Mouse (Mus musculus) kidney, embryonic 14.5 days (tissue): ENCODE data around the gene Gpc3. TPM values are rescaled to one million over a fixed set of nuclear protein-coding genes. Genes with fewer than 3 reads are reported as not detected.
"Not testable (repeated sequence)": the region's sequence is repeated elsewhere in the genome, so short reads cannot be mapped to it uniquely, and the experiment has no call there.

ENCODE experiments used
- ATAC-seq: fragments of 200-750 bp; cut with Nextera tagmentation; 2 replicates; pipeline ENCODE4 v1.8.0; 2017; ENCODE audit warnings: moderate number of reproducible peaks, mild to moderate bottlenecking, moderate TSS enrichment, moderate library complexity; ENCODE audit not compliant: low FRiP score, low TSS enrichment
- H3K27ac ChIP-seq: fragments of 300-500 bp; sonication (generic); 2 replicates; pipeline ENCODE4 v1.5.1; 2014; ENCODE audit warnings: low read depth, mild to moderate bottlenecking, low read length, moderate library complexity, mixed read lengths
- H3K27me3 ChIP-seq: fragments of 300-500 bp; sonication (generic); 2 replicates; pipeline ENCODE4 v1.6.1; 2014; ENCODE audit warnings: mild to moderate bottlenecking, low read length; ENCODE audit not compliant: control insufficient read depth, insufficient read depth
- H3K36me3 ChIP-seq: fragments of 300-500 bp; sonication (generic); 2 replicates; pipeline ENCODE4 v1.6.1; 2014; ENCODE audit warnings: low read length, mixed read lengths; ENCODE audit not compliant: control insufficient read depth, insufficient read depth
- H3K4me1 ChIP-seq: fragments of 300-500 bp; sonication (generic); 2 replicates; pipeline ENCODE4 v1.6.1; 2014; ENCODE audit warnings: low read length, mixed read lengths; ENCODE audit not compliant: control insufficient read depth, insufficient read depth
- H3K4me2 ChIP-seq: fragments of 300-500 bp; sonication (generic); replicated peaks from 2 replicates; pipeline ENCODE4 v1.6.1; 2014; ENCODE audit warnings: low read depth, mild to moderate bottlenecking, low read length
- H3K4me3 ChIP-seq: fragments of 300-500 bp; sonication (generic); 2 replicates; pipeline ENCODE4 v1.5.1; 2014; ENCODE audit warnings: mild to moderate bottlenecking, low read length
- H3K9ac ChIP-seq: fragments of 300-500 bp; sonication (generic); 2 replicates; pipeline ENCODE4 v1.6.1; 2014; ENCODE audit warnings: low read depth, mild to moderate bottlenecking, low read length, moderate library complexity
- H3K9me3 ChIP-seq: fragments of 300-500 bp; sonication (generic); 2 replicates; pipeline ENCODE4 v1.6.1; 2016; ENCODE audit warnings: low read length; ENCODE audit not compliant: control insufficient read depth
- WGBS: fragments of 180-500 bp; shearing (Covaris S2); extraction: QIAGEN DNeasy Blood & Tissue Kit; methylation state at CpG from one replicate; pipeline ENCODE4 v1.1.7; 2014; 5-methylcytosine and 5-hydroxymethylcytosine counted together
- polyA plus RNA-seq: library from polyadenylated mRNA; unstranded; fragments of >200 nt; fragmentation: Nextera tagmentation; extraction: Ambion mirVana; gene quantifications from 2 replicates; pipeline ENCODE4 v1.2.1, GENCODE M21; 2014

Gpc3 gene
- polyA plus RNA-seq, 1 experiment from 2014 or later = 1,032 TPM

GRCm38 (mm10) chrX:52365790-52366189 lies 248.0 kb downstream of the Gpc3 start:
- 54% methylated on average over 10 of the region's 10 CpGs for WGBS
- Histone ChIP-seq H3K9me3 (no peaks in the 10 kb centered on the region), H3K9ac (no peak overlapping the region), H3K4me2 (no peak overlapping the region), H3K27ac (no peak overlapping the region), H3K27me3 (no peaks in the 10 kb centered on the region), H3K4me3 (no peak overlapping the region), H3K36me3 (peaks cover 7% of the 10 kb centered on the region; the same call in 1 of the 2 replicates), H3K4me1 (no peaks in the 10 kb centered on the region)
- ATAC-seq = no peak

- ATAC-seq = no peak
- 88% methylated on average over 4 of the region's 4 CpGs for WGBS
Measured at GRCm38 (mm10) chrX:52362241-52363011, 251.3 kb downstream of the Gpc3 start.

GRCm38 (mm10) chrX:52352981-52353380 lies 260.8 kb downstream of the Gpc3 start:
- no peaks in the 10 kb centered on the region for H3K4me1 ChIP-seq
- H3K4me2 ChIP-seq = no peak overlapping the region
- no peak overlapping the region for H3K27ac ChIP-seq
- no peak overlapping the region for H3K9ac ChIP-seq
- no peaks in the 10 kb centered on the region for H3K27me3 ChIP-seq
- H3K4me3 ChIP-seq = no peak overlapping the region
- H3K36me3 ChIP-seq = no peaks in the 10 kb centered on the region
- H3K9me3 ChIP-seq = no peaks in the 10 kb centered on the region
- no peak for ATAC-seq
- WGBS = 80% methylated on average over 4 of the region's 4 CpGs

More at GRCm38 (mm10) chrX:52362241-52363011, 251.3 kb downstream of the Gpc3 start:
- Histone ChIP-seq H3K36me3 (peaks cover 7% of the 10 kb centered on the region; the same call in 1 of the 2 replicates), H3K27ac (no peak overlapping the region), H3K27me3 (no peaks in the 10 kb centered on the region), H3K4me1 (no peaks in the 10 kb centered on the region), H3K9me3 (no peaks in the 10 kb centered on the region), H3K4me3 (no peak overlapping the region), H3K9ac (no peak overlapping the region), H3K4me2 (no peak overlapping the region)

- WGBS = 60% methylated on average over 5 of the region's 5 CpGs
- H3K4me3 ChIP-seq, H3K27me3 ChIP-seq, ATAC-seq, H3K9me3 ChIP-seq, H3K27ac ChIP-seq, H3K4me1 ChIP-seq, H3K9ac ChIP-seq, H3K36me3 ChIP-seq, H3K4me2 ChIP-seq: not testable (repeated sequence)
Measured at GRCm38 (mm10) chrX:52350631-52351030, 263.1 kb downstream of the Gpc3 start.

- 61% methylated on average over 6 of the region's 6 CpGs for WGBS
- Histone ChIP-seq H3K9me3 (no peaks in the 10 kb centered on the region), H3K9ac (no peak overlapping the region), H3K4me3 (no peak overlapping the region), H3K4me2 (no peak overlapping the region), H3K27ac (no peak overlapping the region), H3K4me1 (no peaks in the 10 kb centered on the region), H3K36me3 (no peaks in the 10 kb centered on the region), H3K27me3 (no peaks in the 10 kb centered on the region)
- no peak for ATAC-seq
Measured at GRCm38 (mm10) chrX:52348773-52349172, 265.0 kb downstream of the Gpc3 start.

- H3K36me3 ChIP-seq = no peaks in the 10 kb centered on the region
- no peak overlapping the region for H3K4me3 ChIP-seq
- no peak overlapping the region for H3K4me2 ChIP-seq
- no peaks in the 10 kb centered on the region for H3K4me1 ChIP-seq
- H3K27ac ChIP-seq = no peak overlapping the region
- no peak overlapping the region for H3K9ac ChIP-seq
- no peak for ATAC-seq
- WGBS = 82% methylated on average over 3 of the region's 3 CpGs
- no peaks in the 10 kb centered on the region for H3K27me3 ChIP-seq
- no peaks in the 10 kb centered on the region for H3K9me3 ChIP-seq
Measured at GRCm38 (mm10) chrX:52344018-52344417, 269.7 kb downstream of the Gpc3 start.

- Histone ChIP-seq H3K4me3 (no peak overlapping the region), H3K27ac (no peak overlapping the region), H3K9me3 (no peaks in the 10 kb centered on the region), H3K4me1 (no peaks in the 10 kb centered on the region), H3K36me3 (no peaks in the 10 kb centered on the region), H3K4me2 (no peak overlapping the region), H3K27me3 (no peaks in the 10 kb centered on the region), H3K9ac (no peak overlapping the region)
- ATAC-seq = no peak
- WGBS = 75% methylated on average over 3 of the region's 3 CpGs
Measured at GRCm38 (mm10) chrX:52340251-52340650, 273.5 kb downstream of the Gpc3 start.

- H3K27me3 ChIP-seq = no peaks in the 10 kb centered on the region
- no peak overlapping the region for H3K27ac ChIP-seq
- no peak overlapping the region for H3K4me2 ChIP-seq
- H3K9ac ChIP-seq = no peak overlapping the region
- H3K9me3 ChIP-seq = no peaks in the 10 kb centered on the region
- ATAC-seq = no peak
- 91% methylated on average over 4 of the region's 4 CpGs for WGBS
- no peaks in the 10 kb centered on the region for H3K36me3 ChIP-seq
- no peaks in the 10 kb centered on the region for H3K4me1 ChIP-seq
- no peak overlapping the region for H3K4me3 ChIP-seq
Measured at GRCm38 (mm10) chrX:52321791-52322190, 292.0 kb downstream of the Gpc3 start.

GRCm38 (mm10) chrX:52320653-52321052 lies 293.1 kb downstream of the Gpc3 start:
- Histone ChIP-seq H3K4me1 (no peaks in the 10 kb centered on the region), H3K27me3 (no peaks in the 10 kb centered on the region), H3K9me3 (no peaks in the 10 kb centered on the region), H3K4me3 (no peak overlapping the region), H3K36me3 (no peaks in the 10 kb centered on the region), H3K9ac (no peak overlapping the region), H3K4me2 (no peak overlapping the region), H3K27ac (no peak overlapping the region)
- WGBS = 76% methylated on average over 4 of the region's 4 CpGs
- no peak for ATAC-seq
